Mouse (Mus musculus) naive thymus-derived CD4-positive, alpha-beta T cell, adult 2 months (primary cell): ENCODE results near the gene Igf2r.
A peak's percentile ranks its signal among the peaks of the same experiment; 100 is the strongest.

Experiments
- DNase-seq: peaks from one replicate; pipeline ENCODE4 v3.0.0-alpha.2; 2011; ENCODE audit warnings: low read depth

The Igf2r gene

DNA sequence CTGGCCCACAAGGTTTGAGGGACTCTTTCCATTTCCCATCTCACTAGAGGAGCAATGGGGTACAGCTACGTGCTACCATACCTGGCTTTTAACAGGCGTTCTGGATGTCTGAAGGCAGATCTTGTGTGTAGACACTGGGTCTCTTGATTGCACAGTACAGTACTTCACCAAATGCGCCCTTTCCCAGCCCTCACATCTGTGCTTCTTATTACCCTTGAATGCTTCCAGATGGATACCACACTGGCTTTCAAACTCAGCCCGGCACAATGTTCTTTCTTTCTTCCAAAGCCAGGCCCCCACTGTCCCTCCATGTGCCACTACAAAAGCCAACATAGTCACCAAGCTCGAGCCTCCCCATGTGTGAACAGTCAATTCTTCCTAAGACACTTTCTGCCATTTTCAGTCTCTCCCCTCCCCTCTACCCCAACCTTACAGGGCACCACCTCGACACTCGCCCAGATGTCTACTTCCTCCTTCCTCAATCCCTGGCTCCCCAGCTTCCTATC, 97.1 kb downstream of the Igf2r start:
- no peak for DNase-seq

DNA sequence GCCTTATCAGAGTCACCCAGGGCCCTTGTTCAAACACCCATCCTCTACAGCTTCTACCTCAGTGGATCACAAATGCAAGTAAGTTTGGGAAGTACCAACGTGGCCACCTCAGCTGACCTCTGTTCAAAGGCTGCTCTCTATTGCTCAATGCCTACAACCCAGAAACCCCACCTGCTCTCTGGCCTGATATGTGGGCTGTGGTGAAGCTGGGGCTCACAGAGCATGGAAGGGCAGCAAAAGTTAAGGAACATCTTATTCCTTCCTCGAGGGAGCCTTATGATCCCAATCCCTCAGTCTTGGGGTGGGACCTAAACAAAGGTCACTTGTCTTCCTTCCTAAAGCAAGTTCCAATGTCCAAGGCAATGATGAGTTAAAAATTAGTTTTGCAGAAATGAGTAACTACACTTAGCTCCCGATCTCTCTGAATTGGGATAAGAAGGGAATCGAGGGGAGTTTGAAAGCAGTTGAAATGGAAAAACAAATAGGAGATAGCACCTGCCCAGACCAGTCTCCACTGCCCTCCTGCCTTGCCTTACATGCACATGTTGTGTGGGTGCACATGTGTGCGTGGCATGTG, 98.3 kb downstream of the Igf2r start:
- DNase-seq = no peak

DNA sequence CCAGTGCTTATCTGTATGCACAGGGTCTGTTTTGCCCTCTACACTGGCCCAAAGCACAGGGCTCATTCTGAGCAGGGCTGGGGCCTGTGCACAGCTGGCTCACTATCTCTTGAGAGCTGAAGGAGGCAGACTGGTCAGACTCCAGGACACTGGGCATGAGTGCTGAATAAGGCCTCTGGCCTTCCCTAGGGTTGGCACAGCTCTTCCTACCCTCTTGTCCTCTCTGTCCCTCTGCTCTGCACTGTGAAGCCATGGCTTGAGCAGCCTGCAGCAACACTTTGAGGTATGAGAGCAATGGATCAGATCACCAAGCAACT, 100.1 kb downstream of the Igf2r start:
- DNase-seq = no peak

DNA sequence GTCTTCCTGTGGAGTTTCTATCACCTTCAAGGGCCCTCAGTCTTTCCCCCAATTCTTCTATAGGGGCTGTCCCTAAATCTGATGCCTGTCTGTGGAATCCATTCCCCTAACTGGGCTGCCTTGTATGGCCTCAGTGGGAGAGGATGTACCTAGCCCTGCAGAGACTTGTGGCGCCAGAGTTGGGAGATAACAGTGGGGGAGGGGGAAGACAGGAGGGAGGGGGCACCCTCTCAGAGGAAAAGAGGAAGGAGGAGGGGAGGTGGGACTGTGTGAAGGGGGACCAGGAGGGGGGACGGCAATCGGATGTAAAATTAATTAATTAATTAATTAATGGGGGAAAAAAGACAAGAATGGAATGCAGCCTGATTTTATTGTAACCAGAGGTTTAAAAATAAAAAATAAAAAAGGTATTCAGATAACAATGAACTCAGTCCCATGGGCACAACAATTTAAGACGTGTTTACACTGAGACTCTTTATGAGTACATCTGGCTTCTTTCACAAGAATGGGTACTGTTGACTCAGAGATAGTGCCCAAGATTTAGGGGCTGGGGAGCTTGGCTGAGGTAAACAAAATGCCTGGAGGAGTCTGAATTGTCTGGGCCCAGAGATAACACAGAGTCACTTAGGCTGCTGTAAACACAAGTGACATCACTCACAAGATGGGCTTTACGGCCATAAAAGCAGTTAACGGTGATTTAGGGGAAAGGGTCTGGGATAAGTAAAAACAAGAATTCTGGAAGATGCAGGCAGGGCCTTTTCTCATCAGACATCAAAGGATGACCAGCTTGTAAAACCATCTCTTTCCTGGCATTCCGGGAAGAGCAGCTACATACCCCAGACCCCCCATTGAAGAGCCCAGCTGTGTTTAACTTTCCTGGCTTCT, 100.7 kb downstream of the Igf2r start:
- DNase-seq = no peak

DNA sequence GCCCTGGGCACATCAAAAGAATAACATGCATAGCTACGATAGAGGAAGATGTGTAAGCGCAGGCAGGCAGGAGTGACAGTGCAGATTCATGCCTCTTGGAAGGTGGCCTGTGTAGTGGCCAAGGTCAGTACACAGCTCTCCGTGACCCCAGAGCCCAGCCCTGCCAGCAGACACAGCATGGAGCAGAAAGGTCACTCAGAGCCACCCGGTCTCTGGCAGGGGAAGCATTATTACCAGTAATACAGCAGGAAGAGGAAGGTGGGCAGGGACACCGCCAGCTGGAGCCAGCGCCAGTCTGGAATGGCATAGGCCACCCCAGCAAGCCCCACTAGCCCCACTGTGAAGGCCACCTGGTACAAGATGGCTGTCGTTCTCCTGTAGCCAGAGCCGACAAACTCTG, 105.3 kb downstream of the Igf2r start:
- no peak for DNase-seq

DNA sequence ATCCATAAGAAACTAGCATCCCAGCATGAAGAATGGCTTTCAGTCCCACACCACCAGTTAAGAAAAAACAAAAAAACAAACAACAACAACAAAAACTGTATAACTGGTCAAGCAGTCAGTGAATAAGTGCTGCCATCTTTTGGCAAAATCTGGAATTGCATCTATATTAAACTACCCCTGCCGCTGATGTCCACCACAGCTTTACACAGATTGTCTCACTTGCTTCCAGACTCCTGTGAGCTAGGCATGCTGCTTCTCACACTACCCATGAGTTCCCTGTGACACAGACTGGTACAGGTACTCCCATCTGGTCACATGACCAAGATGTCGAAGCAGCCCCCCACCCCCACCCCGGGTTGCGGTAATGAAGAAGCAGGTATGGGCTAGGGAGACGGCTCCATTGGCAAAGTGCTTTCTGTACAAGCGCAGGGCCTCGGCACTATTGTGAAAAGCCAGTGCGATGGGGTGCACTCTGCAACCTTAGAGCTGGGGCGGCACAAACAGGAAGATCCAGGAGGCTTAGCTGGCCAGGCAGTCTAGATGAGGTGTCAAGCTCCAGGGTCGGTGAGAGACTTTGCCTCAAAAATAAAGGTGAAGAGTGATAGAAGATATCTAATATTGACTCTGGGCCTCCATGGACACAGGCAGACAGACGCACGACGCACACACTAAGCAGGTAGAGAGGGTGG, 108.7 kb downstream of the Igf2r start:
- DNase-seq = peak; percentile 74

DNA sequence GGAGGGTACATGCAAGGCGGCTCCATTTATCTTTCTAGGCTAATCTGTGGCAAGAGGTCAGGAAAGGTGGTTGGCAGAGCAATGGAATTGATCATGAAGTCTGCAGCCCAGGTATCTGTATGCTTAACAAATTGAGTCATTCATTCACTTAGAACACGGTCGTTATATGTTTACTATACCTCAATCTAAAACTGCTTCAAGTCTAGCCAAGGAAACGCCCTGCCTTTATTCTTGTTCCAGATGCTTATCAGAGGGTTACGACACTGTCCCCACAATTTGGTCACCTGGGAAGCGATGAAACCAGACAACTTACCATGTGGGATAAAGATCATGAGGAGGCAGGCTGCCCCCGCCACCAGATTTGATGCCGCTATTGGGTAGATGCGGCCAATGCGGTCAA, 110.2 kb downstream of the Igf2r start:
- DNase-seq = no peak

DNA sequence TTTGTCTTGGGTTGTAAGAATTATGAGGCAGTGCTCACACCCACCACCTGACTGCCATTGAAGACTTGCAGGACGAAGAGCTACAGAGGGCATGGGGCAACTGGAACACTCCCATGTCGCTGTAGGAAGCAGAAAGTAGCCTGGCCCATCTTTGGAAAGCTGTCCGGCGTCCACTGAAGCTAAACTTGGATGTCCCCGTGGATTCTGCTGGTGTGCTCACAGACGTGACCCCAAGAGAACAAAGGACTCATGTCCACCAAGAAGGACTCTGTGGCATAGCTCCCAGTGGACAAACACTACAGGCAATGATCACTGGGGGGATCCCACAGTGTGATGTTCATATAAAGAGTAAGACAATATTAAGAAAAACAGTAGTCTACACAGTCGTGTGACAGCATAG, 110.7 kb downstream of the Igf2r start:
- DNase-seq = no peak

DNA sequence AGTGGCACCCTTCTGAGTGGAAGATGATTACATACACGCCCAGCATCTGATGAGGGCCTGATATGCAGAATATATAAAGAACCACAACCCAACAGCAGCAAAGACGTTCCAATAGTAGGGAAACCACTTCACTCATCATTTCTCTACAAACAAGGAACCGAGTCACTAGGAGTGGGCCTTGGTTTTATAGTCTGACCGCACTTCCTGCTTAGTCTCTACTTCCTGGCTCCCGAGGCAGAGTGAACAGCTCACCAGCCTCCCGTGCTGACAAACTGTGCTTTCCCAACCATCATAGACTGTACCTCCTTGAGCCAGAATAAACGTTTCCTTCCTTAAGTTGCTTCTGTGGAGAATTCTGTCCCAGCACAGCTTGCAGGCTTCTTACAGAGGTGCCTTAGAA, 113.6 kb downstream of the Igf2r start:
- peak; percentile 69 for DNase-seq

DNA sequence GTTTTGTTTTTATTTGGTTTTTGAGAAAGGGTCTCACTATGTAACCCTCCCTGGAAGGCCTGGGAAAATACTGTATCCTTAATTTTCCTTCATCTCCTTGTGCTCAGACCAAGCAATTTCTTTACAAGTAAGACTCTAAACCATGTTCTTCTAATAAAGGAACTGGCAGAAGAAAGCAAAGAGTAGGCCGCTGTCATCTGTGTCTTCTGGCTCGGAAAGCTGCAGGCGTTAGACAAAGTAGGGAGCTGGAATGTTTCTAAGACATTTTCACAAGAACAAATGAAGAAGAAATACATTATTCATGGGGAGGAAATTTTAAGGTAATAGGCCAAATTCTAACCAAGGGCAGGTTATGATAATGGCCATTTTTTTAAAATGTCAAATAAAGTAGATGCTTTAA, 115.4 kb downstream of the Igf2r start:
- no peak for DNase-seq

DNA sequence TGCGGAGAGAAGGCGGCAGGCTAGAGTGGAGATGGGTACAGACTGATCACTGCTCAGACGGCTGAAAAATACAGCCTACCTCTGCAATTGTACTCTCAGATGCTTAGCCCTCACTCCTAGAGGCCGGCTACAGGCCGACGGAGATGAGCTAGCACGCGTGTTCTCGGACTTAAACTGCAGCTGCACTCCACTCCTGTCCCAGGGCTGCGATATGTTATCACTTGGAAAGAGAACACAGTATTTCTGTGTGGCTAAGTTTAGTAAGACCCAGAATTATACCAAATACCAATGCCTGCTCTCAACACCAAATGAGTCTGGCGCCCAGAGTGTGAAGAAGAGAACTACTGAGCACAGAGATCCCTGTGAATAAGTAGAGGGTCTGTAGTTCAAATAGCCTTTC, 116.9 kb downstream of the Igf2r start:
- DNase-seq = no peak

DNA sequence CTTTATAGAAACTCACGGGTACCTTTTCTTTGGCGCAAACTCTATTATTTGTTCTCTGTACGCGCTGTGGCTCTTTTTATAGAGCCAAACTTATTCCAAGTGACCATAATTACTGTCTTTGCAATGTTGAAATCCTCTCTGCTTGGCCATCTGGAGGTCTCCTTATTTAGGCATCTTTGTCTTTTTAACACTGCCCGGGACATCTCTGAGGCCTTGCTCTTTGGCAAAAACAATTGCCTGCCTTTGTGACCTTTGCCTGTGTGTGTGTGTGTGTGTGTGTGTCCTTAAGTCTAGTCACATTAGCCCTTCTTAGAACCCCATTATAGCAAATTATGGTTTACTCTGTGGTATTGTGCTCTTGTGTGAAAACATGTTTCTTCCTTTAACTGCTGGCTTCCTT, 124.0 kb downstream of the Igf2r start:
- no peak for DNase-seq

DNA sequence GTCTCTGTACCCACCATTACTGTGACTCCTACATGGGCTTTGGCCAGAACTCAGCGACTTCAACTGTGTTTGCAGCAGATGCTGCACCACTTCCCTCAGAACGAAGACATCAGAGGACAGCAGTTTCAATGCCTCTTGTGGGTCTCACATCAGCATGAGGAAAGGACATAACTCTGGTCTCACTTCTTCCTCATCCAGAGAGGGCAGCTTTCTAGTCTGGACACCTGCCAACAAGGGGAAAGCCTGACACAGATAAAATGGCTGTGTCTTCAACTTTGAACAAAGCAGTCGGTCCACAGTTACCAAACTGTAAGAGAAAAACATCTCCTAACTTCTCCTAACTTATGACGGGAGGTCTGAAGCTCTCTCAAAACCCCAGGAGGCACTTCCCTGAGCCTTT, 128.4 kb downstream of the Igf2r start:
- no peak for DNase-seq

DNA sequence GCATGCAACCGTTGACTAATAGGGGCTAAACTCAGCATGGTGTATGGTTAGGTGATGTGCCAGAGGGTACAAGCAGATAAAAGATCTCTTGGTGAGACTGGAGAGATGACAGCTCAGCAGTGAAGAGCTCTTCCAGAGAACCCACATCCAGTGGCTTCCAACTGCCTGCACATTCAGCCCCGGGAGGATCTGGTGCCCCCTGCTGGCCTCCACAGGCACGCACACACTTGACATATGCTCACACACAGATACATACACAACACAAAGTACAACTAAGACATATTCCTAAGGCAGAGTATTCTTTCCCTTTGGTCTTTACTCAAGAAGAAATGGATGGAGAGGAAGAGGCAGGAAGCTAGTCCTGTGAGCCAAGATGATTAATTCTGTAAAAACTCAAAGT, 129.9 kb downstream of the Igf2r start:
- no peak for DNase-seq

DNA sequence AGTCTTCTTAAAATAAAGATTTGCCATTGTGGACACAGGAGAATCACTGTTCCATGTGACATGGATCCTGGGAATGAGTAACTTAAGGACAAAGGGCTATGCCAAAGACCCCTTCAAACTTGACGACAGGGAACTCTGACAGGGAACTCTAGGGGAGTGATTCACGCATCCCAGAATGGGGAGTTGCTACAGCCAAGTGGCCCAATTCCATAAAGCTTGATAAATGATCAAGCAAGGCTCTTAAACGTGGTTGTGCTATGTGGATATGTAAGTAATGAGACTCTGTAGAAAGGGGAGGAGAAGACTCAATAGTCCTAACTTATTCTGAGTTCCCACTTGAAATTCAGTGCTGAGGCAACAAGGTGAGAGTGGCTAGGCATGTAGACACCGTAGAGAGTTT, 134.7 kb downstream of the Igf2r start:
- DNase-seq = no peak
